ENCODE assay signal across 23 mouse cellular contexts in the genomic region with DNA sequence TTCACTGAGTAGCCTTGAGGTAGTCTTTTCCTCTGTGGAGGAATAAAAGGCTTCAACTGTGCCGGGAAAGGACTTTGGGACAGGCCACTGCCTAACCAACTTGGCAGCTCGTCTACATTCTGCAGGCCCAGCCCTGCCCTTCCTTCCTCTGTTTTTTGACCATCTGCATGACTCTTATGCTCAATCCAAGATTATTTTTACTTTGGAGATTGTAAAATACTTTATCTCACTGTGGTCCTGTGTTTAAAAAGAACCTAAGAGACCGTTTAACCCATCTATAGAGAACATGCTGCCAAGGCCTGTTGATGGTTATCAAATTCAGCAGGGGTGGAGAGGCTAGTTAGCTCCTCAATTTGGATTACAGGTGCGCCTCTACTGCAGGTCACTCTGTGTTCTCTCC. TPM values are rescaled to one million over a fixed set of nuclear protein-coding genes. Genes with fewer than 3 reads are reported as not detected.
A peak's percentile ranks its signal among the peaks of the same experiment; 100 is the strongest.
DNase-seq lines count a peak whose midpoint lies in the region; ATAC-seq lines count a peak whose summit lies in the region.
"Had no signal": no experiment of that assay in that cellular context is flagged by ENCODE, and none has a peak within 500 bp of the region (broad histone marks: within the 10 kb centered on the region; RNA-seq: fewer than 3 reads in every experiment).

No protein-coding gene starts in this region.

- H3K9ac ChIP-seq in lung, embryonic 16.5 days (ENCODE audit: low read length): no peak overlapping the region
- H3K9ac ChIP-seq: limb, embryonic 15.5 days had no signal

- H3K27ac ChIP-seq in heart, embryonic 10.5 days: no peak overlapping the region
- peak overlapping the region; percentile 57 for H3K27ac ChIP-seq in lung, embryonic 16.5 days (ENCODE audit: low read length)
- H3K27ac ChIP-seq: forebrain, embryonic 10.5 days; hindbrain, postnatal 0 days; kidney, postnatal 0 days; limb, embryonic 15.5 days had no signal

- H3K4me3 ChIP-seq in heart, embryonic 10.5 days: no peak overlapping the region
- no peak overlapping the region for H3K4me3 ChIP-seq in lung, embryonic 16.5 days (ENCODE audit: low read length)
- H3K4me3 ChIP-seq: forebrain, embryonic 10.5 days; limb, embryonic 15.5 days had no signal

- no peaks in the 10 kb centered on the region for H3K36me3 ChIP-seq in heart, embryonic 10.5 days
- 0 out of 2 replicates have a peak, but pooled peaks cover 2% of the 10 kb centered on the region for H3K36me3 ChIP-seq in lung, embryonic 16.5 days (ENCODE audit: control insufficient read depth, insufficient read depth, low read length)
- H3K36me3 ChIP-seq: forebrain, embryonic 10.5 days; limb, embryonic 15.5 days had no signal

- H3K4me1 ChIP-seq in heart, embryonic 10.5 days: no peaks in the 10 kb centered on the region
- no peaks in the 10 kb centered on the region for H3K4me1 ChIP-seq in lung, embryonic 16.5 days (replicated peaks; ENCODE audit: control insufficient read depth, insufficient read depth, low read length)
- H3K4me1 ChIP-seq: forebrain, embryonic 10.5 days; limb, embryonic 15.5 days had no signal

- H3K4me2 ChIP-seq in lung, embryonic 16.5 days (ENCODE audit: low read depth, low read length): no peak overlapping the region
- H3K4me2 ChIP-seq: limb, embryonic 15.5 days had no signal

- no peaks in the 10 kb centered on the region for H3K9me3 ChIP-seq in heart, embryonic 10.5 days
- no peaks in the 10 kb centered on the region for H3K9me3 ChIP-seq in lung, embryonic 16.5 days (ENCODE audit: control insufficient read depth, low read length)
- H3K9me3 ChIP-seq: forebrain, embryonic 10.5 days; limb, embryonic 15.5 days had no signal

- peak; percentile 44 for DNase-seq in heart, adult 8-10 months (ENCODE audit: low spot score)
- DNase-seq in heart, embryonic 10.5 days (ENCODE audit: low spot score): no peak
- no peak for DNase-seq in lung, adult 18-20 months
- peak; percentile 4 for DNase-seq in heart, postnatal 25 days (ENCODE audit: low spot score)
- no peak for DNase-seq in urinary bladder, adult 18-20 months (ENCODE audit: low spot score in 2 of 2)
- DNase-seq in layer of hippocampus, adult 9-10 months (ENCODE audit: low spot score): no peak
- DNase-seq: adrenal gland, postnatal 25 days; cerebellum, postnatal 10 days; right cerebral cortex, adult 18-20 months; thymus, adult 18-20 months had no signal

- ATAC-seq in lung, embryonic 16.5 days (ENCODE audit: low read depth): peak; percentile 49; the same call in 1 of the 2 replicates
- ATAC-seq: activated CD4-positive, CD25-positive, alpha-beta regulatory T cell, adult 4 months; hindbrain, postnatal 0 days; Patski had no signal

- WGBS in heart, embryonic 10.5 days: 72% methylated on average over 4 of the region's 4 CpGs
- WGBS in lung, embryonic 16.5 days: 61% methylated on average over 4 of the region's 4 CpGs

- no peaks in the 10 kb centered on the region for H3K27me3 ChIP-seq in heart, embryonic 10.5 days (ENCODE audit: insufficient read depth, poor library complexity, severe bottlenecking)
- H3K27me3 ChIP-seq in lung, embryonic 16.5 days (ENCODE audit: control insufficient read depth, insufficient read depth, low read depth, low read length): no peaks in the 10 kb centered on the region; the same call in 1 of the 2 replicates
- H3K27me3 ChIP-seq: limb, embryonic 15.5 days had no signal

- intact Hi-C loops in heart, postnatal 25 days (cut with DNase I): loop anchor here (2.0 kb wide), 1 partner anchor 33 kb away; no protein-coding TSS in a partner anchor

RNA-seq across cellular contexts. Expression of a gene that starts 10.4 kb away (rescaled TPM):
- 1 to 10 TPM in 3 of 4 experiments, under 1 TPM in 1; 0.37 to 2.1 (median 1.7) TPM for total RNA-seq in heart, adult 8-10 months (2022)
- 0.12 and 0.64 TPM in 2 replicates for polyA plus RNA-seq in heart, embryonic 10.5 days (2016; fragmentation: Nextera tagmentation; extraction: Ambion mirVana)
- polyA plus RNA-seq in lung, embryonic 16.5 days (2015; fragmentation: Nextera tagmentation; extraction: Ambion mirVana): 1.8 and 2.2 TPM in 2 replicates
- 1 to 10 TPM; 2.2 to 2.6 TPM for total RNA-seq in heart, postnatal 25 days (2021)
- total RNA-seq: megakaryocyte-erythroid progenitor cell, adult 5-6 weeks had no signal
- polyA plus RNA-seq: Patski had no signal

RNA-seq across cellular contexts. Expression of a gene that starts 39.7 kb away (rescaled TPM):
- not detected for total RNA-seq in heart, adult 8-10 months (2022)
- 0.12 and 0.20 TPM in 2 replicates for polyA plus RNA-seq in heart, embryonic 10.5 days (2016; fragmentation: Nextera tagmentation; extraction: Ambion mirVana)
- 0.30 and 0.35 TPM in 2 replicates for polyA plus RNA-seq in lung, embryonic 16.5 days (2015; fragmentation: Nextera tagmentation; extraction: Ambion mirVana)
- not detected for total RNA-seq in heart, postnatal 25 days (2021)
- total RNA-seq: adrenal gland, postnatal 25 days; heart, postnatal 36 days; hindbrain, postnatal 0 days; layer of hippocampus, postnatal 14 days; left cerebral cortex, postnatal 25 days; midbrain, postnatal 0 days had no signal
- polyA plus RNA-seq: C2C12, Patski had no signal

Comparison
In these comparisons a context has a peak if more than half of its experiments do, and no peak if none do; other contexts are left out.
1. DNase-seq: peak in heart, adult 8-10 months (single experiment) and heart, postnatal 25 days (single experiment); none in heart, embryonic 10.5 days (single experiment), lung, adult 18-20 months (0 of 2), urinary bladder, adult 18-20 months (0 of 2) and layer of hippocampus, adult 9-10 months (single experiment).